Mouse (Mus musculus) layer of hippocampus, adult 8-10 months (tissue): ENCODE results near the gene Gm13271. TPM values are rescaled to one million over a fixed set of nuclear protein-coding genes. Genes with fewer than 3 reads are reported as not detected.
"Not testable (repeated sequence)": the region's sequence is repeated elsewhere in the genome, so short reads cannot be mapped to it uniquely, and the experiment has no call there.

ENCODE experiments used
- DNase-seq, 2 experiments: peaks; one replicate each; pipeline ENCODE4 v3.0.0; 2022; ENCODE audit warnings: low spot score in 2 of 2
- total RNA-seq, 4 experiments: library from RNA; stranded (reverse); gene quantifications; 2 replicates each; pipeline ENCODE4 v1.2.4; 2022

Gm13271 gene
- not detected for total RNA-seq

GRCm38 (mm10) chr4:88754818-88755340 is at the start of gene Gm13271:
Gene Gm13271 (plus strand): TSS chr4:88754868.
- peak; percentile 72 to 82 for DNase-seq

- no peak for DNase-seq
Measured at GRCm38 (mm10) chr4:88705924-88706323, 48.7 kb upstream of the Gm13271 start.

GRCm38 (mm10) chr4:88707128-88707826 is 47.4 kb upstream of the Gm13271 start:
- no peak for DNase-seq

GRCm38 (mm10) chr4:88714281-88714680 is 40.4 kb upstream of the Gm13271 start:
- DNase-seq: no peak

GRCm38 (mm10) chr4:88715059-88715458 is 39.6 kb upstream of the Gm13271 start:
- DNase-seq: no peak

GRCm38 (mm10) chr4:88718715-88719114 is 36.0 kb upstream of the Gm13271 start:
- no peak for DNase-seq

- peak; percentile 78 to 85 for DNase-seq
Measured at GRCm38 (mm10) chr4:88721791-88722721, 32.6 kb upstream of the Gm13271 start, which contains the start of the genes Gm26566 and Klhl9. Gene Gm26566 (plus strand): TSS chr4:88721805. Gene Klhl9 (minus strand): TSS chr4:88722465.

GRCm38 (mm10) chr4:88723497-88724090 is 31.1 kb upstream of the Gm13271 start:
- no peak for DNase-seq

- DNase-seq: no peak
Measured at GRCm38 (mm10) chr4:88726727-88727126, 27.9 kb upstream of the Gm13271 start.

- DNase-seq: no peak
Measured at GRCm38 (mm10) chr4:88727324-88727723, 27.3 kb upstream of the Gm13271 start.

GRCm38 (mm10) chr4:88738480-88738879 is 16.2 kb upstream of the Gm13271 start:
- DNase-seq: peak in 1 of 2 experiments; percentile 40

GRCm38 (mm10) chr4:88739036-88739435 is 15.6 kb upstream of the Gm13271 start:
- no peak for DNase-seq

- DNase-seq: no peak
Measured at GRCm38 (mm10) chr4:88741426-88741825, 13.2 kb upstream of the Gm13271 start.

- DNase-seq: no peak
Measured at GRCm38 (mm10) chr4:88742771-88743371, 11.8 kb upstream of the Gm13271 start.

- DNase-seq: no peak
Measured at GRCm38 (mm10) chr4:88744207-88744606, 10.5 kb upstream of the Gm13271 start.

- no peak for DNase-seq
Measured at GRCm38 (mm10) chr4:88749926-88750325, 4.7 kb upstream of the Gm13271 start.

- DNase-seq: not testable (repeated sequence)
Measured at GRCm38 (mm10) chr4:88756581-88757513, 2.2 kb downstream of the Gm13271 start.

GRCm38 (mm10) chr4:88757628-88758031 is 3.0 kb downstream of the Gm13271 start:
- peak; percentile 92 to 94 for DNase-seq

GRCm38 (mm10) chr4:88758751-88759150 is 4.1 kb downstream of the Gm13271 start:
- peak in 1 of 2 experiments; percentile 17 for DNase-seq
